Mouse (Mus musculus) macrophage (primary cell): Measurements from ENCODE around the gene Duox1. TPM values are rescaled to one million over a fixed set of nuclear protein-coding genes. Genes with fewer than 3 reads are reported as not detected.

Experiments
- H3K27ac ChIP-seq: fragments of 350-480 bp; formaldehyde crosslinking; 2 replicates; pipeline ENCODE4 v1.9.0; 2021
- H3K36me3 ChIP-seq: fragments of 350-480 bp; formaldehyde crosslinking; 2 replicates; pipeline ENCODE4 v1.9.0; 2021; ENCODE audit errors: inconsistent target
- H3K4me3 ChIP-seq: fragments of 350-480 bp; formaldehyde crosslinking; 2 replicates; pipeline ENCODE4 v1.9.0; 2021; ENCODE audit errors: inconsistent target
- H3K79me2 ChIP-seq: fragments of 350-480 bp; formaldehyde crosslinking; 2 replicates; pipeline ENCODE4 v1.9.0; 2021; ENCODE audit errors: inconsistent target
- WGBS: methylation state at CpG from one replicate; pipeline ENCODE4 v1.1.7; 2026; ENCODE audit warnings: inconsistent platforms; ENCODE audit not compliant: missing documents; 5-methylcytosine and 5-hydroxymethylcytosine counted together
- polyA plus RNA-seq: library from polyadenylated mRNA; stranded (reverse); fragments of 250-400 nt; gene quantifications from 3 replicates; pipeline ENCODE4 v1.2.4, GENCODE M21; 2018; ENCODE audit warnings: inconsistent platforms
- total RNA-seq, 78 experiments: library from RNA; depleted of rRNA; stranded (reverse); fragments of 250-400 nt; gene quantifications; 1 replicate in 9 of 78; 2 replicates in 24 of 78; 3 replicates in 43 of 78; 4 replicates in 2 of 78; pipeline ENCODE4 v1.2.4; 2018; ENCODE audit warnings: inconsistent platforms in 56 of 78

Duox1 gene
- total RNA-seq (2018; cell fraction: chromatin; rRNA removed): not detected
- total RNA-seq (2018; cell fraction: cytosol; rRNA removed): not detected
- not detected for total RNA-seq (2018; cell fraction: nucleus; rRNA removed)
- polyA plus RNA-seq: not detected in 3 replicates

- no peaks in the 10 kb centered on the region for H3K79me2 ChIP-seq
- no peak within 1 kb of the TSS for H3K27ac ChIP-seq
- 88% methylated on average over 7 of the region's 7 CpGs for WGBS
- no peaks in the 10 kb centered on the region for H3K36me3 ChIP-seq
- H3K4me3 ChIP-seq: no peak within 1 kb of the TSS
These were observed at the start of gene Duox1 for GRCm38 (mm10) chr2:122315372-122315771. Duox1 (plus strand) TSS chr2:122315672.

- 93% methylated on average over 7 of the region's 7 CpGs for WGBS
- Histone ChIP-seq H3K27ac (no peak overlapping the region), H3K36me3 (peaks cover 9% of the 10 kb centered on the region; the same call in 1 of the 2 replicates), H3K79me2 (no peaks in the 10 kb centered on the region), H3K4me3 (no peak overlapping the region)
These were observed 48.9 kb upstream of the Duox1 start for GRCm38 (mm10) chr2:122266407-122267193.

GRCm38 (mm10) chr2:122278769-122279168 is 36.7 kb upstream of the Duox1 start:
- 93% methylated on average over 3 of the region's 3 CpGs for WGBS
- Histone ChIP-seq H3K79me2 (no peaks in the 10 kb centered on the region), H3K36me3 (no peaks in the 10 kb centered on the region), H3K4me3 (no peak overlapping the region), H3K27ac (no peak overlapping the region)

DNA sequence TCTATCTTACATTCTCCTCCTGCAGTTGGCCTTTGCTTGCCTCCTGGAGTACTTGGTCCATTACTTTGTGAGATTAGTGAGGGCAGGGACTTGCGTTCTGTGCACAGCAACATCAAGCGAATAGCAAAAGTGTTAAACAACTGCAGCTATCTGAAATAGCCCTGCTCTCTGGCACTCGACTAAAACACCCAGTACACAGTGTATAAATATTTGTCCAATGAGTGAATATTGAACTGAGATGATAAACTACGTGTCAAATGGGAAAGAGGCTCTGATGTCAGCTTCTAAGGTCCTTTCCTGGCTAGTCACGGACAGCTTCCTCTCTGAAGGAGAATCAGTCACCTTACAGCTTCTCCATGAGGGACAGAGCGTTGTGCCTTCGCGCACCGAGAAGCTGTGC is 31.4 kb upstream of the Duox1 start:
- 93% methylated on average over 9 of the region's 9 CpGs for WGBS
- Histone ChIP-seq H3K4me3 (no peak overlapping the region), H3K27ac (no peak overlapping the region), H3K79me2 (no peaks in the 10 kb centered on the region), H3K36me3 (no peaks in the 10 kb centered on the region)

GRCm38 (mm10) chr2:122286137-122286536 is 29.3 kb upstream of the Duox1 start:
- 77% methylated on average over 7 of the region's 7 CpGs for WGBS

DNA sequence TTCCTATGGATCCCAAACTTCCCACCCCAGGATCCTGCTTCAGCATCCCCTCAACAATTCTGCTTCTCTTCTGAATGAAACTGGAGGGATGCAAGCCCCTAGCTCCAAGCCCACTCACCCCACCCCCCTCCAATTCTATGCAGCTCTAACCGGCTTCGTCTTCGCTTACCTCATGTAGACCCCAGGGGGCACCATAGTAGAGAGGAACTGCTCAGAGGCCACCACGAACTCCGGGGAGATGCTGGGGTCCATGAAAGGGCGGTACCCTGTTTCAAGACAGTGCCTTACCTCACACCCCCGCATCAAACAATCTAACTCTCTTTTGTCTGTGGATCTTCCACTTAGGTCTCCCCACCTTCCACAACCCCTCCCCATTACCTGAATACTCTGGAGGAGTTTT is 20.6 kb upstream of the Duox1 start:
- WGBS: 5% methylated on average over 4 of the region's 7 CpGs
- Histone ChIP-seq H3K79me2 (no peaks in the 10 kb centered on the region), H3K27ac (no peak overlapping the region), H3K4me3 (no peak overlapping the region), H3K36me3 (no peaks in the 10 kb centered on the region)

More at GRCm38 (mm10) chr2:122286137-122286536, 29.3 kb upstream of the Duox1 start:
- Histone ChIP-seq H3K27ac (no peak overlapping the region), H3K4me3 (no peak overlapping the region), H3K36me3 (no peaks in the 10 kb centered on the region), H3K79me2 (no peaks in the 10 kb centered on the region)

DNA sequence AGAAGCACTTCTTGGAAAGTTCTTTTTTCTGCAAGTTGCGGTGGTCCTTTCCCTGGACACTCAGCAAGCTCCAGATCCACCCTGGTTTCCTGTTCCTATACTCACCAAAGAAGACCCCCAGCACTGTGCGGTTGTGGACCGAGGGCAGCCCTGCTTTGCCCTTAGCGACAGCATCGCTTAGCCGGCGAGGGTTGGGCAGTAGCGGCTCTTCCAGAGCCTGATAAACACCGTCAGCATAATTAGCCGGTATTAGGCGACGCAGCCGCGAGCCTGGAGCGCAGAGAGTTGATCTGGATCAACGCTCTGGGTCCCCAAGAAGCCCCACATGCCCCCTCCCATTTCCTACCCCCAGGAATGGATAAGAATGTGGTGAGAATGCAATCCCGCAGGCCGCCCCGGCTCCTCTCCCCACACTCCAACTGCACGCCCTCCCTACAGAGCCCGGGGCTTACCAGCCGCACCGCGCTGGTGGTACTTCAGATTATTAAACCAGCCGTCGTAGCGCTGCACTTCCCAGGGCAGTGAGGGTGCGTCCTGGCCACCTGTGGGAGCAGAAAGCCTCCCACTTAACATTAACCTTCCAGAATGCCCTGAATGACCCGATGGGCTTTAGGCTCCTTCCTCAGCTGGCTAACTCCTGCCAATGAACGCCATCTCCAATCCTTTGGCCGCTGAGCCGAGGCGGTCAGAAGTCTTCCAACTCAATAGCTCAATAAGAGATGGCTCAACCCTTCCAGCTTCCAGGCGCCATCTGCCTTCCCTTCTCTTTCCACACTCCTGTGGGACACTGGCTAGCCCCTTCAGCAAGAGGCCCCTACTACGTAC is 18.0 kb upstream of the Duox1 start:
- Histone ChIP-seq H3K36me3 (no peaks in the 10 kb centered on the region), H3K4me3 (no peak overlapping the region), H3K27ac (no peak overlapping the region), H3K79me2 (no peaks in the 10 kb centered on the region)
- WGBS: 4% methylated on average over 35 of the region's 35 CpGs

DNA sequence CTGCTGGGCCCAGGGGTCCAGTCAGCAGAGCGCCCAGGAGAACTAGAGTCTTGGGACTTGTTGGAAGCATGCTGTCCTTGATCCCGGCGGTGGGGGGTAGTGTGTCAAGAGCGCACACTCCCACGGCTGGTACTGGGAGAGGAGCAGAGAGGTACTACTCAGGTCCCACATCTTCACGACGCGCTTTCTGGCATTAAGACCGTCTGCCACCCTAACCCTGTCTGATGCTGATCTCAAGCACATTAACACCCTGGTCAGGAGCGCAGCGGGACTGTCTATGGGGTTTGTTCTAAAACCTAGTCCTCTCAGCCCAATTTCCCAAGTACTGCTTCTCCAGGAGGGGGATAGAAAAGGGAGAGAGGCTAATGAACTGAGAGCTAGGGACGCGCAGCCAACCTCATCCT is 17.4 kb upstream of the Duox1 start, which contains the start of gene Duox2:
Duox2 (minus strand) TSS at position 354 of the 404 bp plus-strand sequence.
- Histone ChIP-seq H3K27ac (no peak within 1 kb of the TSS), H3K36me3 (no peaks in the 10 kb centered on the region), H3K79me2 (no peaks in the 10 kb centered on the region), H3K4me3 (no peak within 1 kb of the TSS)
- WGBS: 12% methylated on average over 13 of the region's 13 CpGs

- H3K27ac ChIP-seq: no peak within 1 kb of the TSS
- H3K79me2 ChIP-seq: no peaks in the 10 kb centered on the region
- 5% methylated on average over 43 of the region's 43 CpGs for WGBS
- H3K4me3 ChIP-seq: no peak within 1 kb of the TSS
- H3K36me3 ChIP-seq: no peaks in the 10 kb centered on the region
These were observed 16.6 kb upstream of the Duox1 start, which contains the start of gene Duoxa2 for GRCm38 (mm10) chr2:122298596-122299490. Duoxa2 (plus strand) TSS chr2:122298900.

- 21% methylated on average over 14 of the region's 14 CpGs for WGBS
- Histone ChIP-seq H3K27ac (no peak overlapping the region), H3K4me3 (no peak overlapping the region), H3K36me3 (no peaks in the 10 kb centered on the region), H3K79me2 (no peaks in the 10 kb centered on the region)
These were observed 15.4 kb upstream of the Duox1 start for GRCm38 (mm10) chr2:122299911-122300655.

DNA sequence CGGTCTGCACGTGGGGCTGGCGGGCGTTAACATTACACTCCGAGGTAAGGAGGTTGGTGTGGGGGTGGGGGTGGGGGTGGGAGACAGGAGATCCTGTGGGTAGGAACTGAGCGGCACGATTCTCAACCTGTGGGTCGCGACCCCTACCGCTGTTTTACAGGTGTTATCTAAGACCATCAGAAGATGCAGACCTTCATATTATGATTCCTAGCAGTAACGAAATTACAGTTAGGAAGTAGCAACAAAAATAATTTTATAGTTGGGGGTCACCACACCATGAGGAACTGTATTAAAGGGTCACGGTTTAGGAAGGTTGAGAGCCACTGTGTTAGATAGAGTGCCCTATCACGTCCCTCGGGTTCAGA is 14.8 kb upstream of the Duox1 start:
- no peak overlapping the region for H3K4me3 ChIP-seq
- 11% methylated on average over 14 of the region's 14 CpGs for WGBS
- no peaks in the 10 kb centered on the region for H3K79me2 ChIP-seq
- H3K27ac ChIP-seq: no peak overlapping the region
- no peaks in the 10 kb centered on the region for H3K36me3 ChIP-seq

DNA sequence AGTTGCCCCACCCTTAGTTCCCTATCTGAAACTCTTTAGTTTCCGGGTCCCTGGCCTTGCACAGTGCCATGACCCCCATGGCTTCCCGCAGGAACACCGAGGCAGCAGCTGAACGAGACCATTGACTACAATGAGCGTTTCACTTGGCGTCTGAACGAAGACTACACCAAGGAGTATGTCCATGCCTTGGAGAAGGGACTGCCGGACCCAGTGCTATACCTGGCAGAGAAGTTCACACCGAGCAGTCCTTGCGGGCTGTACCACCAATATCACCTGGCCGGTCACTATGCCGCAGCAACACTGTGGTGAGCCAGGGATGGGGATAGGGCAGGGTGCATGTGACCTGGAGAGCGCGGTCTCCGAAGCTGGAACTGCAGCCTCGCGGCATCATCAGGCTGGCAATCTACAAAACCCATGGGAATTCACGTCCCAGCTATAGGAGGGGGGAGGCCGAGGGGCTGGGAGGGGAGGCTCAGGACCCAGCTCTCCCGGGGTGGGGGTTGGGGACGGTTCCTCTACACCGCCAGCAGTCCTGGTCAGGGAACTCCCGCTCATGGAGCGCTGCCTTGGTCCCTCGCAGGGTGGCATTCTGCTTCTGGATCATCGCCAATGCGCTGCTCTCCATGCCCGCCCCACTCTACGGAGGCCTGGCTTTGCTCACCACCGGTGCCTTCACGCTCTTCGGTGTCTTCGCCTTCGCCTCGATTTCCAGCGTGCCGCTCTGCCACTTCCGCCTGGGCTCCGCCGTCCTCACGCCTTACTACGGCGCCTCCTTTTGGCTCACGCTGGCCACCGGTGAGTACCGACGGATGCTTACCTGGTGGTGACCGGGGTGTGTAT is 14.2 kb upstream of the Duox1 start:
- H3K4me3 ChIP-seq: no peak overlapping the region
- H3K27ac ChIP-seq: no peak overlapping the region
- no peaks in the 10 kb centered on the region for H3K36me3 ChIP-seq
- 3% methylated on average over 48 of the region's 48 CpGs for WGBS
- no peaks in the 10 kb centered on the region for H3K79me2 ChIP-seq
